Mouse (Mus musculus): ENCODE results near the gene Cntn4. TPM values are rescaled to one million over a fixed set of nuclear protein-coding genes. Genes with fewer than 3 reads are reported as not detected.

The Cntn4 gene
- polyA plus RNA-seq, 2 experiments: 0.02 TPM; not detected in 1

DNA sequence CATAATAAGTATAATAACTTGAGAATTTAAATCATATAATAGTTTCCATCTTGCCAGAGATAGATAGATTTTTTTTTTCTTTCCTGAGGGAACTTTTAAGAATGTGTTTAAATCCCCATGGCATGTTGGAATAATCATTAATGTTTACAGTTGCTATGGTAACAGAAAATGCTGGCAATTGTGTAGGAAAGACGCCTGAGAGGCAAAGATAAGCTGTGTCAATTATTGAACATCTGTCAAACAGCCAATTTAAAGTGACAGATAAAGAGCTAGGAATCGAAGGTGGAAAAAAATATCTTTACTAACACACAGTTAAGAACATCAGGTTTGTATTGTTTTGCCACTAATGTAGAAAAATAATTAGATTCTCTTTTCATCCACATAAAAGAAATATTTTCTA lies 788.3 kb downstream of the Cntn4 start:
- no peak overlapping the region for H3K4me2 ChIP-seq (ENCODE audit: low read depth)
- H3K27ac ChIP-seq: no peak overlapping the region
- H3K9me3 ChIP-seq (ENCODE audit: control insufficient read depth, low read length): no peaks in the 10 kb centered on the region
- H3K27me3 ChIP-seq (ENCODE audit: control insufficient read depth, insufficient read depth, low read length): no peaks in the 10 kb centered on the region
- no peak overlapping the region for H3K4me3 ChIP-seq (ENCODE audit: insufficient read depth in 1 of 2, low read depth in 2 of 2, low read length in 2 of 2)
- DNase-seq (ENCODE audit: low read depth in 3 of 3, low spot score in 3 of 3) (no peak), ATAC-seq (ENCODE audit: insufficient read depth) (no peak)
- WGBS (ENCODE audit: insufficient replicate concordance): 16% methylated on average over 2 of the region's 2 CpGs
- TF ChIP-seq CTCF (IDR thresholded peaks at IDR 0.05; ENCODE audit: low read depth) (no peak), EP300 (IDR thresholded peaks at IDR 0.05; ENCODE audit: low read depth) (no peak)
- no peak overlapping the region for H3K9ac ChIP-seq (replicated peaks)
- no peaks in the 10 kb centered on the region for H3K36me3 ChIP-seq (replicated peaks; ENCODE audit: control insufficient read depth, insufficient read depth, low read depth)
- no peaks in the 10 kb centered on the region for H3K4me1 ChIP-seq (replicated peaks; ENCODE audit: control insufficient read depth in 2 of 2, insufficient read depth in 2 of 2, low read length in 1 of 2)

DNA sequence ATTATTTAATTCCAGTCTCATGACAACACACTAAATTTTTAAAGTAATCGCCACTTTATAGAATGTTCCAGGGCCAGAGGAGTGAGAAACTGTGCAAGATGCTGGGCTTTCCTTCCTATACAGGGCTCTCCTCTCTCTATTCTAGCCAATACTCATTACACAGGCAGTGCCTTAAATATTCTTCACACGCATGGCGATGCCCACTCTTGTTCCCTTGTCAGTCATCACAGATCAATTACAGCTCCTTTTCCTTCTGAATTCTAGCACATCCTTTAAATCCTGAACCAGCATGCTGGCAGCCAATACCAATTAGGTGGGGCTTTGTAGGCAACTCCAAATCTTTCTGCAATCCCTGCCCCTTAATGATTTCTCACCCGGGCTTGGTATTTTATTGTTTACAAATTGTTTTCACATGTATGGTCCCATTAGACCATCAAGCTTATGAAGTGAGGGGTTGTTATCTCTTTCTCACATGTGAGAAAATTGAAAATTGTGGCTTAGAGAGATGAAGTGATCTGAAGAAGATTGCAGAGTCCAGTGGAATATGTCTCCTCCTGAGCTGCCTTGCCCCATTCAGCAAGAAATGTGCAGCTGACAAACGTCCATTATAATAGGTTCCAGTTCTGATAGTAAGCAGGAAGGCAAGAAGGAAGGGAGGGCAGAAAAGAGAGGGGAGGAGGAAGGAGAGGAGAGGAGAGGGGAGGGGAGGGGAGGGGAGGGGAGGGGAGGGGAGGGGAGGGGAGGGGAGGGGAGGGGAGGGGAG lies 789.0 kb downstream of the Cntn4 start:
- no peaks in the 10 kb centered on the region for H3K27me3 ChIP-seq (ENCODE audit: control insufficient read depth, insufficient read depth, low read length)
- TF ChIP-seq CTCF (IDR thresholded peaks at IDR 0.05; ENCODE audit: low read depth) (no peak), EP300 (IDR thresholded peaks at IDR 0.05; ENCODE audit: low read depth) (no peak)
- no peak overlapping the region for H3K4me3 ChIP-seq (ENCODE audit: insufficient read depth in 1 of 2, low read depth in 2 of 2, low read length in 2 of 2)
- H3K27ac ChIP-seq: no peak overlapping the region
- DNase-seq (ENCODE audit: low read depth in 3 of 3, low spot score in 3 of 3): no peak
- no peaks in the 10 kb centered on the region for H3K36me3 ChIP-seq (replicated peaks; ENCODE audit: control insufficient read depth, insufficient read depth, low read depth)
- H3K9me3 ChIP-seq (ENCODE audit: control insufficient read depth, low read length): no peaks in the 10 kb centered on the region
- no peak overlapping the region for H3K4me2 ChIP-seq (ENCODE audit: low read depth)
- no peak for ATAC-seq (ENCODE audit: insufficient read depth)
- H3K4me1 ChIP-seq (replicated peaks; ENCODE audit: control insufficient read depth in 2 of 2, insufficient read depth in 2 of 2, low read length in 1 of 2): no peaks in the 10 kb centered on the region
- 48% methylated on average over 5 of the region's 5 CpGs for WGBS (ENCODE audit: insufficient replicate concordance)
- H3K9ac ChIP-seq (replicated peaks): no peak overlapping the region

DNA sequence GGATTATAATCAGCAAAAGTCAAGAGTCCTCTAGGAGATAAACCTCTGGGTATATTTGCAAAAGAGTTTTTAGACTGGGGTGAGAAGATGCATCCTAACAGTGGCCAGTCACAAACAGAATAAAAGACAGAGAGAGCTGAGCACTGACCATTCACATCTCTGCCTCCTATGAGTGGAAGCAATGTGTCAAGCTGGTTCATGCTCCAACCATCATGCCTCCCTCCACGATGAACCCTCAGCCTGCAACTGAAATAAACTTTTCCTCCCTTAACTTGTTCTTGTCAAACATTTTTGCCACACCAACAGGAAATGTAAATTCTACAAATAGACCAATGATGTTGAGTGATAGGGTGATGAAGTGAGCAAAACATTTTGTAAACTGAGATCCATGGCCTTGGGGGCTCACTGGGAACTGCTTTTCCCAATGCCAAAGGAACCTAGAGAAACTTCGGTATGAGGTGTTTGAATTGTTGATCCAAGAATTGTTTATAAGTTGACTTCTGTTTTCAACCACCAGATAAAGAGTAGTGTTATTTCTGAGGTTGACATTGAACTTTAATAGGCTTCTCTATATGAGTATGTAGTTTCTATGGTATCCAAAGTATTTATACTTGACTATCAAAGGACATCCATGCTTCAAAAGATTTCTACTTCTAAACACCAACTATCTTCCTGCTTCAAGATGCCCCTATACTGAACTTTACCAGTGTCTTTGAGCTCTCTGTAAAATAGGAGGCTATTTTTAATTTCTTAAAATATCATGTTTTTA lies 794.6 kb downstream of the Cntn4 start:
- WGBS (ENCODE audit: insufficient replicate concordance): 46% methylated on average over 2 of the region's 2 CpGs
- Histone ChIP-seq H3K4me3 (ENCODE audit: insufficient read depth in 1 of 2, low read depth in 2 of 2, low read length in 2 of 2) (no peak overlapping the region), H3K36me3 (replicated peaks; ENCODE audit: control insufficient read depth, insufficient read depth, low read depth) (no peaks in the 10 kb centered on the region), H3K9ac (replicated peaks) (no peak overlapping the region), H3K27me3 (ENCODE audit: control insufficient read depth, insufficient read depth, low read length) (no peaks in the 10 kb centered on the region), H3K4me2 (ENCODE audit: low read depth) (no peak overlapping the region), H3K9me3 (ENCODE audit: control insufficient read depth, low read length) (no peaks in the 10 kb centered on the region), H3K4me1 (replicated peaks; ENCODE audit: control insufficient read depth in 2 of 2, insufficient read depth in 2 of 2, low read length in 1 of 2) (no peaks in the 10 kb centered on the region), H3K27ac (no peak overlapping the region)
- TF ChIP-seq EP300 (IDR thresholded peaks at IDR 0.05; ENCODE audit: low read depth) (no peak), CTCF (IDR thresholded peaks at IDR 0.05; ENCODE audit: low read depth) (no peak)
- DNase-seq (ENCODE audit: low read depth in 3 of 3, low spot score in 3 of 3): no peak
- no peak for ATAC-seq (ENCODE audit: insufficient read depth)

DNA sequence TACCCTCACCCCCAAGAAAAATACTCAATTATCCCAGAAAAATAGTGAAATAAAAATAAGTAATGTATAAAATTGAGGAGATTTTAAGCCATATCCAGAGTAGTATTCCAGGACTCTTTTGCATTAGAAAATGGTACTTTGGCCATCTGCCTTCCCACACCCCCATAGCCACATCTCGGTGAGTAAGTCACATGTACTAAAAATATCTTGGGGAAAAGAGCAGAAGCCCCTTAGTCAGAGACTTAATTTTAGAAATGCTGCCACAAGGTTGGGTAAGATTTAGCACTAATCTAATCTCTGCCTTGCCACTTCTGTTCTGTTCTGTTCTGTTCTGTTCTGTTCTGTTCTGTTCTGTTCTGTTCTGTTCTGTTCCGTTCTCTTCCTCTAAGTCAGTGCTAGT lies 796.4 kb downstream of the Cntn4 start:
- 65% methylated on average over 2 of the region's 2 CpGs for WGBS (ENCODE audit: insufficient replicate concordance)
- DNase-seq (ENCODE audit: low read depth in 3 of 3, low spot score in 3 of 3) (no peak), ATAC-seq (ENCODE audit: insufficient read depth) (no peak)
- no peak for TF ChIP-seq CTCF (IDR thresholded peaks at IDR 0.05; ENCODE audit: low read depth)
- no peak for TF ChIP-seq EP300 (IDR thresholded peaks at IDR 0.05; ENCODE audit: low read depth)
- Histone ChIP-seq H3K4me2 (ENCODE audit: low read depth) (no peak overlapping the region), H3K9ac (replicated peaks) (no peak overlapping the region), H3K27ac (no peak overlapping the region), H3K4me1 (replicated peaks; ENCODE audit: control insufficient read depth in 2 of 2, insufficient read depth in 2 of 2, low read length in 1 of 2) (no peaks in the 10 kb centered on the region), H3K27me3 (ENCODE audit: control insufficient read depth, insufficient read depth, low read length) (no peaks in the 10 kb centered on the region), H3K4me3 (ENCODE audit: insufficient read depth in 1 of 2, low read depth in 2 of 2, low read length in 2 of 2) (no peak overlapping the region), H3K36me3 (replicated peaks; ENCODE audit: control insufficient read depth, insufficient read depth, low read depth) (no peaks in the 10 kb centered on the region), H3K9me3 (ENCODE audit: control insufficient read depth, low read length) (no peaks in the 10 kb centered on the region)

DNA sequence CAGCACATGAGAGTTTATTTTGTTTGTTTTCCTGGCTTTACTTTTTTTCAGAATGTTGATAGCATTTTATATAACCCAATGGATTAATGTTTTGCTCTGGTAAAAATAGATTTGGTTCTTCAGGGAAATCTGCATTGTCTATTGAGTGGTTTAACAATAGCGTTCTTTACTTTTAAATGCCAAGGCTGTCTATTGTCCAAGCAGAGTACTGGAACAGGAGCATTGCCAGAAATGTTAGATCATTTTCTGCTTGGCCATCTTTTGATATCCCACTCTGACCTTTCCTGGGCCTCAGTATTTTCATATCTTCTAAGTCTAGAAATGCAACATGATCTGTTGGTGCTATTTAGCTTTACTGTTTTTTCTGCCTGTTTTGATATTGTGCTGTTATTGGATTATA lies 804.1 kb downstream of the Cntn4 start:
- Histone ChIP-seq H3K36me3 (replicated peaks; ENCODE audit: control insufficient read depth, insufficient read depth, low read depth) (no peaks in the 10 kb centered on the region), H3K9me3 (ENCODE audit: control insufficient read depth, low read length) (no peaks in the 10 kb centered on the region), H3K9ac (replicated peaks) (no peak overlapping the region), H3K4me3 (ENCODE audit: insufficient read depth in 1 of 2, low read depth in 2 of 2, low read length in 2 of 2) (no peak overlapping the region), H3K4me1 (replicated peaks; ENCODE audit: control insufficient read depth in 2 of 2, insufficient read depth in 2 of 2, low read length in 1 of 2) (no peaks in the 10 kb centered on the region), H3K27ac (no peak overlapping the region), H3K27me3 (ENCODE audit: control insufficient read depth, insufficient read depth, low read length) (no peaks in the 10 kb centered on the region), H3K4me2 (ENCODE audit: low read depth) (no peak overlapping the region)
- ATAC-seq (ENCODE audit: insufficient read depth): no peak
- DNase-seq (ENCODE audit: low read depth in 3 of 3, low spot score in 3 of 3): no peak
- 61% methylated on average over 1 of the region's 1 CpGs for WGBS (ENCODE audit: insufficient replicate concordance)
- TF ChIP-seq EP300 (IDR thresholded peaks at IDR 0.05; ENCODE audit: low read depth): no peak
- no peak for TF ChIP-seq CTCF (IDR thresholded peaks at IDR 0.05; ENCODE audit: low read depth)

Measured in liver, embryonic 14.5 days (tissue).